Mouse (Mus musculus) heart, adult 2 months (tissue): ENCODE results near the gene Gm42372.

Source experiments
- CTCF ChIP-seq: fragments of 200-600 bp; IDR thresholded peaks from 2 replicates; pipeline ENCODE4 v1.8.1; 2022; ENCODE audit warnings: antibody characterized with exemption, mild to moderate bottlenecking, moderate library complexity
- EP300 ChIP-seq: fragments of 200-500 bp; IDR thresholded peaks from 2 replicates; pipeline ENCODE4 v1.6.1; 2011; ENCODE audit warnings: low read depth, low read length, control low read depth; ENCODE audit not compliant: insufficient read depth

GRCm38 (mm10) chr7:17010010-17010347, 27.1 kb downstream of the Gm42372 start:
- TF ChIP-seq EP300 (no peak), CTCF (no peak)
